Mouse (Mus musculus) gastrocnemius, postnatal 36 days (tissue): ENCODE measurements around the gene Gsto2. TPM values are rescaled to one million over a fixed set of nuclear protein-coding genes. Genes with fewer than 3 reads are reported as not detected.

Experiments used
- DNase-seq, 2 experiments: peaks; one replicate each; pipeline ENCODE4 v3.0.0; 2022
- intact Hi-C: fragments of 180-260 bp; cut with DNase I; formaldehyde crosslinking; loops from one replicate; pipeline ENCODE4 v1.15.1; 2025
- total RNA-seq, 2 experiments: library from RNA; stranded (reverse); gene quantifications; 2 replicates each; pipeline ENCODE4 v1.2.3; 2021

Gene Gsto2
- total RNA-seq, 2 experiments from 2014 or later: 0.22 to 0.66 TPM

DNA sequence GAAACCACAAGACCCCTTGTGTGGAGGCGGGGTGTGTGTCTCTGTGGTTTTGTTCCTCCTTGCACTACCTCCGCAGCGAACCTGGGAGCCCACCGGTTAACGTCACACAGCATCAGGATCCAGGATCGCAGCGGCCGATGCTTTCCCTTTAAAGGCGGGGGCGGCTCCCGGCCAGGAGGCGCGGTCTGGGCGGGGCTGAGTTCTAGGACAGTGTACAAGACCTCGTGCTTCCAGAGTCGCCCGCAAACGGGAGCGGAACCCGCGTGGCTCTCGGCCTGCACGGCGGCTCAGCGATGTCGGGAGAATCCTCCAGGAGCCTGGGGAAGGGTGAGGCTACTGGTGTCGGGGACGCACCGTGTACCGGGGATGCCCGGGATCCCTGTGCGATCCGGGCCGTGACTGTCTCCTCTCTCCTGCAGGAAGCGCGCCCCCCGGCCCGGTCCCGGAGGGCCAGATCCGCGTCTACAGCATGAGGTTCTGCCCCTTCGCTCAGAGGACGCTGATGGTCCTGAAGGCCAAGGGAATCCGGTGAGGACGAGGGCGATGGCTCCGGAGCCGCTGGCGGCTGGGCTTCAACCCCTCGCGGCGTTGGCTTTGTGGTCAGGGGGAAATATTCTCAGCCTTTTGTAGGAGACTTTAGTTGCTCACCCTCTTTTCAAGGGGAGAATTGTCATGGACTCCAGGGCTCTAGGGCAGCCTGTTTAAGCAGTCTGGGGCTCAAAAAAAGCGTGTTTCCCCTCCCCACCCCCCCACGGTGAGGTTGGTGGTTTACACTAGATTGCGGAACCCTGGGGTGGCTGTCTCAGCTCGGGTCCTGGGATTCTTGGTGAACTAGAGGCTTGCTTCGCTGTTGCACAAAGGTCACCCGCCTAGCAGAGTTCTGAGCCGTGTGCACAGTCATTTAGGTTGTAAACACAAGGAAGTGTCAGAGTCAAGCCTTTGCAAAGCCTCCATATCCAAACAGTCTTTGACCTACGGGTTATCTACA is 10.2 kb upstream of the Gsto2 start, which contains the start of gene Gsto1:
TSS of gene Gsto1 (plus strand) at position 175 of the 988 bp plus-strand sequence.
- DNase-seq: peak; percentile 85 to 86
- intact Hi-C loops: no loop called here

DNA sequence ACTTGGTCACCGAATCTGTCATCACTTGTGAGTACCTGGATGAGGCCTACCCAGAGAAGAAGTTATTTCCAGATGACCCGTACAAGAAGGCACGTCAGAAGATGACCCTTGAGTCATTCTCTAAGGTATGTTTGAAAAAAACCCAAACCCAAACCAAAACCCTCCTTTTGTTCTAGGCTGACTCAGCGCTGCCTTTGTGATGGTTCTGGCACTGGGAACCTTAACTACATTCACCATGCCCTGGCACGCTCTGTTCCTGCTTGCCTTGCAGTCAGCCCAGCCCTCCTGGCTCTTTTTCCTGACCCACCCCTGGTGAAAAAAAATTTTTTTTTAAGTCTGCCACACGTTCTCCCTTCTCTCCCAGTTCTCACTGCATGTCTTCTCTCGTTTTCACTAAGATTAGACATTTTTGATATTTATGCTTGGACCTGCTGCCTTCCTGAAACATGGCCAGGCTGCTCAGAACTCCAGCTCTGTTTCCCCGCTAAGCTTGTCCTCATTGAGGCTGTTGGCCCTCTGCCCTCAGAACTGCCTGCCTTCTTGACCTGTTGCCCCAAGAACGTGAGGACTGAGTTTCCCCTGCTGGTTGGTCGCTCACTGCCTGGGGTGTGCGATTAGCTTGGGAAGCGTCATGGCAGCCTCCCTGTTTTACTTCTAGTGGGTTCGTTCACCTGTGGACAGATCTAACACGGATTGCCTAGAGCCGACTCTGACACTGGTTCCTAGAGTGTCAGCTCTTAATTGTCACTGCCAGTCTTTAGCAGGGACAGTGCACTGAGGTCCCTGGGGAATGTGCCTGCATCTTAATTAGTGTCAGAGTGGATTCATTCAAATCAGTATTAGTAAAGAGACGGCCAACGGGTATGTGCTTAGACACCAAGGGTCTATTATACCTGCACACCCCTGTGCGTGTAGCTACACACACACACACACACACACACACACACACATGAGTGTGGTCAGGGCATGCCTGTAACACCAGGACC is 7.1 kb upstream of the Gsto2 start:
- no peak for DNase-seq
- intact Hi-C loops: no loop called here

GRCm38 (mm10) chr19:47859180-47859579 is 6.2 kb upstream of the Gsto2 start:
- intact Hi-C loops: no loop called here
- no peak for DNase-seq

- intact Hi-C loops: no loop called here
- no peak for DNase-seq
Measured at GRCm38 (mm10) chr19:47862581-47862980, 2.8 kb upstream of the Gsto2 start.

GRCm38 (mm10) chr19:47864051-47864450 is 1.3 kb upstream of the Gsto2 start:
- intact Hi-C loops: no loop called here
- DNase-seq: no peak

- intact Hi-C loops: no loop called here
- no peak for DNase-seq
Measured at GRCm38 (mm10) chr19:47864721-47865120, 613 bp upstream of the Gsto2 start.

DNA sequence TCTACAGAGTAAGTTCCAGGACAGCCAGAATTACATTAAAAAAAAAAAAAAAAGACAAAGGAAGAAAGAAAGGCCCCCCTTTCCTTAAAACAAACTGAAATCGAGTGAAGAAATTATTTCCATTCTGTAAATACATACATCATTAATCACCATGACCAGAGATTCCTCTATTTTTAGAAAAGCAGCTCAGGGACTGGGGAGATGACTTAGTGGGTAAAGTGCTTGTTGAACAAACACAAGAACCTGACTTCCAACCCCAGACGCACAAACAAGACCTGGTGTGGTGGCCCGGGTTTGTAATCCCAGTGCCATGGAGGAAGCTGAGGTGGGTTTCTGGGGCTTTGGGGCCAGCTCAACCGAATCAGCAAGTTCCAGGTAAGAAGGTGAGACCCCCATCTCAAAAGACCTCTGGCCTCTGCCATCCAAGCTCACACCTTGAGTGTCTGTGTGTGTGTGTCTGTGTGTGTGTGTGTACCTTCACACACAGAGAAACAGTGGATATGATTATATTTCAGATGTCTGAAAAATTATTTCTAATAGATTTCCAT is 2.4 kb downstream of the Gsto2 start:
- DNase-seq: no peak
- intact Hi-C loops: no loop called here

DNA sequence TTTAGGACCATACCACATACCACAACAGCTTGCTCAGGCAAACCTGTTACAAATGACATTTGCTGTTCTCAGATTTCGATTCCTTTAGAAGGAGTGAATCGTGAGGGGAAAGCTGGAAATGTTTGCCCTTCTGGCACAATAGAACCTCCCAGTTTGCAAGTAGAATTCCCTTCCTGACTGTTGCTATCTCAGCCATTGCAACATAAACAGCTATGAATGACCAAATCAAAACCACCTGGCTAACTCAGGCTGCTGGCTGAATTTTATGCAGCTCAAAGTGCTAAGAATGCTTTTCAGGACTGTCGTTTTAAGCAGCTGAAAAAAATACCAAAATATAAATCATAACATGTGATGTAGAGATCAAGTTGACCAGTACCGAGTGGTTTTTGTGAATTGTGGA is 3.6 kb downstream of the Gsto2 start:
- DNase-seq: no peak
- intact Hi-C loops: no loop called here

DNA sequence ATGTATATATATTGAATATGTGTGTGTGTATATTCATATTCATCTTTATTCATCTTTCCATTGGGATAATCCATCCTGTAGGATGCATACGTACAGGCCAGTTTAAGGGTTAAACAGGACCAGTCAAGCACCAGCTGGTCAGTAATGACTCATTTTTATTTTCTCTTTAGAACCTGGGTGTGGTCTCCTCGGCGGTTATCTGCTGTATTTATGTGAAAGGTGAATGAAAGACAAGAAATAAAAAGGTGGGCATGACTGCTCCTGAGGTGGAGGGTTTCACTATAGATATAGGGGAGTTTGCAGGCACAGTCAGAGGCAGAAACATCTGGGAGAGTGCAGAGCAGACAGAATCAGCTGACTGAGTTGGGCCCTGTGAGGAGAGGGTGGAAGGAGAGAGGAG is 4.2 kb downstream of the Gsto2 start:
- intact Hi-C loops: no loop called here
- DNase-seq: no peak

DNA sequence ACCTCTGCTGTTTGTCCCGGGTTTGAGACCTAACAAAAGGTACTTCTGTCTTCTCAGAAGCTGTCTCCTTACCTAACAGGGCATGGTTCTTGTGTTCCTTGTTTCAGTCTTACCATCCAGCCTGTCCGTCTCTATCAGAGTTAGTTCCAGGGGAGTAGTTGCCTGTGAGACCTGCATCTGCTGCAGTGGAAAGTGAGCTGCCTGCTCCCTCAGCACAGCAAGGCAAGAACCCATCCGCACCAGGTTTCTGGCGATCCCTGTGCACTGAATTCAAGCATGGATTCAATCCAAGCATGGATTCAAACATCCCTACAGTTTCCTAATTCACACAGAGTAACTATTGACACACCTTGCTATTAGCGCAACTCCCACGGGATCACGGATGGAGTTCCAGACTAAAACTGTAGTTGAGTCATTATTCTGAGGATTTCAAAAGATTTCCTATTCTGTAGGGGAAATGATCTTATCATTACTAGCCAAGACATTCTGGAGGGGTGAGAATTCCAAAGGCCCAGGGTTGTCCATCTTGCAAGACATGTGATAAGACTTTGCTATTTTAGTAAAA is 4.8 kb downstream of the Gsto2 start:
- intact Hi-C loops: no loop called here

GRCm38 (mm10) chr19:47871515-47871914 is 6.2 kb downstream of the Gsto2 start:
- no peak for DNase-seq
- intact Hi-C loops: no loop called here

More for the DNA sequence above, 4.8 kb downstream of the Gsto2 start:
- no peak for DNase-seq

- intact Hi-C loops: no loop called here
- no peak for DNase-seq
Measured at GRCm38 (mm10) chr19:47876252-47876651, 10.9 kb downstream of the Gsto2 start.

- no peak for DNase-seq
- intact Hi-C loops: no loop called here
Measured at GRCm38 (mm10) chr19:47881538-47881937, 16.2 kb downstream of the Gsto2 start.

- DNase-seq: peak; percentile 61 to 62
- intact Hi-C loops: loop anchor here (1.0 kb wide), 1 partner anchor 50 kb away; no protein-coding TSS in a partner anchor
Measured at GRCm38 (mm10) chr19:47882151-47882881, 17.0 kb downstream of the Gsto2 start.

DNA sequence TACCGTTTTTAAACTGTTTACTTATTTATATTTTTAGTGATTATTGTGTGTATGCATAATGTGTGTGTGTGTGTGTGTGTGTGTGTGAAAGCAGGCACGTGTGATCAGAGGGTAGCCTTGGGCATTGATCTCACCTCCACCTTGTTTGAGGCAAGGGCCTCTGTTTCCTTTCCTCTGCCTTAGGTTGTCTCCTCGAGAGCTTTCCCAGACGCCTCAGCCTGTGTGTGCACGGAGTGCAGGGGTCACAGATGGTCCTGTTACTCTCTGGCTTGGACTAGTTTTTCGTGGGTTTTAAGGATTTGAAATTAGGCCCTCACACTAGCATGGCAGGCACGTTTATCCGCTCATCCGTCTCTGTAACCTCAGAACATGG is 17.5 kb downstream of the Gsto2 start:
- no peak for DNase-seq
- intact Hi-C loops: loop anchor here (1.0 kb wide), 1 partner anchor 49 kb away; no protein-coding TSS in a partner anchor

- no peak for DNase-seq
- intact Hi-C loops: no loop called here
Measured at GRCm38 (mm10) chr19:47884296-47885085, 19.2 kb downstream of the Gsto2 start.

GRCm38 (mm10) chr19:47885191-47885743 is 19.9 kb downstream of the Gsto2 start:
- DNase-seq: no peak
- intact Hi-C loops: no loop called here

DNA sequence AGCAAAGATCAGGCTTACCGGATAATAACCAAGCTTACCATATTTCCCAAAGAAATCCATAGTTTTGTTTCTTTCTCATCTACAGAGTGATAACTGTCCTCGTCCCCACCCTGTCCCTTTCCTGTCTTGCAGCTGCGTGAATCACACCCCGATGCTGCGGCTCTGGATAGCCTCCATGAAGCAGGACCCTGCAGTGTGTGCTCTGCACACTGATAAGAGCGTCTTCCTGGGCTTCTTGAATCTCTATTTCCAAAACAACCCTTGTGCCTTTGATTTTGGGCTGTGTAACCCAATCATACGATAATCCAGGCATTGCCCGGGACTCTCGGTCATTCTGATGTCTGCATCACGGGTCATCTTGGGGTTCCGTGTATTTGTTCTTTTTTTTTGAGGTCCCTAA is 20.6 kb downstream of the Gsto2 start:
- intact Hi-C loops: no loop called here
- no peak for DNase-seq
